Mouse (Mus musculus): ENCODE measurements around the gene Vmn2r33. TPM values are rescaled to one million over a fixed set of nuclear protein-coding genes. Genes with fewer than 3 reads are reported as not detected.
"Not testable (repeated sequence)": the region's sequence is repeated elsewhere in the genome, so short reads cannot be mapped to it uniquely, and the experiment has no call there.

Vmn2r33 gene
- total RNA-seq (2012; rRNA removed): not detected in 2 replicates
- not detected for polyA plus RNA-seq (2012; ENCODE audit: insufficient read depth in 1 of 2, insufficient read length in 2 of 2, low read depth in 1 of 2, low replicate concordance in 2 of 2, missing spikeins in 1 of 2)

GRCm38 (mm10) chr7:7566686-7567085 lies at the start of gene Vmn2r33:
Gene Vmn2r33, minus strand, starts transcription at chr7:7566786.
- H3K36me3 ChIP-seq (ENCODE audit: control insufficient read depth in 1 of 2, insufficient read depth in 2 of 2, low read length in 2 of 2); H3K4me1 ChIP-seq (ENCODE audit: control insufficient read depth in 1 of 2, insufficient read depth in 2 of 2, low read length in 2 of 2): not testable (repeated sequence)

More at GRCm38 (mm10) chr7:7566686-7567085, at the start of gene Vmn2r33:
- not testable (repeated sequence) for H3K79me2 ChIP-seq (ENCODE audit: control insufficient read depth, insufficient read depth, low read length, poor library complexity); H3K4me3 ChIP-seq (ENCODE audit: control insufficient read depth in 1 of 2, insufficient read depth in 1 of 2, low read depth in 2 of 2, low read length in 2 of 2); H3K27me3 ChIP-seq (ENCODE audit: control insufficient read depth in 1 of 2, insufficient read depth in 2 of 2, low read length in 2 of 2); H3K9me3 ChIP-seq (replicated peaks; ENCODE audit: insufficient read depth, low read length); H3K27ac ChIP-seq (ENCODE audit: control insufficient read depth, low read depth, low read length); DNase-seq (ENCODE audit: low read depth, low spot score); H3K9ac ChIP-seq (ENCODE audit: control insufficient read depth, low read depth, low read length, poor library complexity, severe bottlenecking)

Other genes with a start within 250 kb of the Vmn2r33 start
- gene Vmn2r30, start 229.2 kb downstream of the Vmn2r33 start, total RNA-seq (2012; rRNA removed): not detected in 2 replicates
- not detected for gene Vmn2r30, start 229.2 kb downstream of the Vmn2r33 start, polyA plus RNA-seq (2012; ENCODE audit: insufficient read depth in 1 of 2, insufficient read length in 2 of 2, low read depth in 1 of 2, low replicate concordance in 2 of 2, missing spikeins in 1 of 2)
- not detected in 2 replicates for gene Gm45783, start 192.2 kb downstream of the Vmn2r33 start, total RNA-seq (2012; rRNA removed)
- gene Gm45783, start 192.2 kb downstream of the Vmn2r33 start, polyA plus RNA-seq (2012; ENCODE audit: insufficient read depth in 1 of 2, insufficient read length in 2 of 2, low read depth in 1 of 2, low replicate concordance in 2 of 2, missing spikeins in 1 of 2): not detected
- gene Vmn2r31, start 167.1 kb downstream of the Vmn2r33 start, total RNA-seq (2012; rRNA removed): not detected in 2 replicates
- under 1 TPM in 1 of 2 experiments, not detected in 1; 0.01 TPM for gene Vmn2r31, start 167.1 kb downstream of the Vmn2r33 start, polyA plus RNA-seq (2012; ENCODE audit: insufficient read depth in 1 of 2, insufficient read length in 2 of 2, low read depth in 1 of 2, low replicate concordance in 2 of 2, missing spikeins in 1 of 2)
- gene Vmn2r32, start 86.8 kb downstream of the Vmn2r33 start, total RNA-seq (2012; rRNA removed): not detected in 2 replicates
- gene Vmn2r32, start 86.8 kb downstream of the Vmn2r33 start, polyA plus RNA-seq (2012; ENCODE audit: insufficient read depth in 1 of 2, insufficient read length in 2 of 2, low read depth in 1 of 2, low replicate concordance in 2 of 2, missing spikeins in 1 of 2): not detected
- not detected in 2 replicates for gene Vmn2r34, start 122.7 kb upstream of the Vmn2r33 start, total RNA-seq (2012; rRNA removed)
- gene Vmn2r34, start 122.7 kb upstream of the Vmn2r33 start, polyA plus RNA-seq (2012; ENCODE audit: insufficient read depth in 1 of 2, insufficient read length in 2 of 2, low read depth in 1 of 2, low replicate concordance in 2 of 2, missing spikeins in 1 of 2): not detected

All from MEL (cell line).